Mouse (Mus musculus) intestine, postnatal 0 days (tissue): ENCODE measurements around the gene Kcnb1. TPM values are rescaled to one million over a fixed set of nuclear protein-coding genes. Genes with fewer than 3 reads are reported as not detected.

ENCODE experiments used
- ATAC-seq: fragments of 200-750 bp; cut with Nextera tagmentation; 2 replicates; pipeline ENCODE4 v1.8.0; 2017; ENCODE audit warnings: mild to moderate bottlenecking, moderate TSS enrichment, moderate library complexity
- H3K27ac ChIP-seq: fragments of 300-500 bp; sonication (generic); 2 replicates; pipeline ENCODE4 v1.5.1; 2014; ENCODE audit warnings: mild to moderate bottlenecking, low read depth, low read length, moderate library complexity
- H3K27me3 ChIP-seq: fragments of 300-500 bp; sonication (generic); replicated peaks from 2 replicates; pipeline ENCODE4 v1.6.1; 2014; ENCODE audit warnings: low read length, mixed read lengths; ENCODE audit not compliant: control insufficient read depth, insufficient read depth
- H3K36me3 ChIP-seq: fragments of 300-500 bp; sonication (generic); 2 replicates; pipeline ENCODE4 v1.6.1; 2014; ENCODE audit warnings: mild to moderate bottlenecking, moderate library complexity; ENCODE audit not compliant: control insufficient read depth, insufficient read depth
- H3K4me1 ChIP-seq: fragments of 300-500 bp; sonication (generic); replicated peaks from 2 replicates; pipeline ENCODE4 v1.6.1; 2014; ENCODE audit warnings: antibody characterized with exemption, low read length, mixed read lengths; ENCODE audit not compliant: control insufficient read depth, insufficient read depth
- H3K4me2 ChIP-seq: fragments of 300-500 bp; sonication (generic); replicated peaks from 2 replicates; pipeline ENCODE4 v1.6.1; 2014; ENCODE audit warnings: low read depth, mild to moderate bottlenecking, moderate library complexity
- H3K4me3 ChIP-seq: fragments of 300-500 bp; sonication (generic); 2 replicates; pipeline ENCODE4 v1.5.1; 2014; ENCODE audit warnings: low read depth, low read length
- H3K9ac ChIP-seq: fragments of 300-500 bp; sonication (generic); 2 replicates; pipeline ENCODE4 v1.6.1; 2014; ENCODE audit warnings: mild to moderate bottlenecking, low read depth, low read length
- H3K9me3 ChIP-seq: fragments of 300-500 bp; sonication (generic); 2 replicates; pipeline ENCODE4 v1.6.1; 2016; ENCODE audit warnings: mixed run types; ENCODE audit not compliant: control insufficient read depth
- CTCF ChIP-seq: sonication (generic); IDR thresholded peaks from 2 replicates; pipeline ENCODE4 v1.5.1; 2016; ENCODE audit warnings: low read depth, mild to moderate bottlenecking, control low read depth, antibody characterized with exemption, moderate library complexity
- WGBS: fragments of 180-500 bp; shearing (Covaris S2); extraction: QIAGEN DNeasy Blood & Tissue Kit; methylation state at CpG from one replicate; pipeline ENCODE4 v1.1.7; 2014; 5-methylcytosine and 5-hydroxymethylcytosine counted together
- polyA plus RNA-seq: library from polyadenylated mRNA; unstranded; fragments of >200 nt; fragmentation: Nextera tagmentation; extraction: Ambion mirVana; gene quantifications from 2 replicates; pipeline ENCODE4 v1.2.1, GENCODE M21; 2015

Kcnb1 gene
- polyA plus RNA-seq, 1 experiment from 2014 or later = 1.1 TPM

DNA sequence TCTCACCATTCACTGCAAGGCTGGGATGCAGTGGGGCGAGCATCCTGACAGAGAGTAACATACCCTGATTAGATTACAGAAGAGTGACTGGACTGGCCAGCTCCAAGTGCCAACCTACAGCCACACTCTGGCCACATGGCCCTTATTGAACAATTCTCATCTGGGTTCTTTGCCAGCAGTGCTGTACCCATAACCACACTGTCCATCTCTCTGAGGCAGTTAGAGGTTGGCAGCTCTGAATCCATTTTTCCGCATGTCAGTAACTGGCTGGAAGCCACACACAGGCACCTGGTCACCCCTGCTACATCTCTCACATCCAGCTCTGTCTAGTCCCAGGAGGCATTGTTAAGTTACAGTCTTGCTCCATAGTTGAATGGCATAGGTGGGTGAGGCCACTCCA, 46.0 kb downstream of the Kcnb1 start:
- no peak overlapping the region for H3K27ac ChIP-seq
- no peaks in the 10 kb centered on the region for H3K36me3 ChIP-seq
- H3K9ac ChIP-seq = no peak overlapping the region
- H3K4me1 ChIP-seq = no peaks in the 10 kb centered on the region
- no peaks in the 10 kb centered on the region for H3K9me3 ChIP-seq
- no peak overlapping the region for H3K4me2 ChIP-seq
- no peak overlapping the region for H3K4me3 ChIP-seq
- ATAC-seq = no peak
- no peak for TF ChIP-seq CTCF
- 65% methylated on average over 2 of the region's 2 CpGs for WGBS
- H3K27me3 ChIP-seq = no peaks in the 10 kb centered on the region

DNA sequence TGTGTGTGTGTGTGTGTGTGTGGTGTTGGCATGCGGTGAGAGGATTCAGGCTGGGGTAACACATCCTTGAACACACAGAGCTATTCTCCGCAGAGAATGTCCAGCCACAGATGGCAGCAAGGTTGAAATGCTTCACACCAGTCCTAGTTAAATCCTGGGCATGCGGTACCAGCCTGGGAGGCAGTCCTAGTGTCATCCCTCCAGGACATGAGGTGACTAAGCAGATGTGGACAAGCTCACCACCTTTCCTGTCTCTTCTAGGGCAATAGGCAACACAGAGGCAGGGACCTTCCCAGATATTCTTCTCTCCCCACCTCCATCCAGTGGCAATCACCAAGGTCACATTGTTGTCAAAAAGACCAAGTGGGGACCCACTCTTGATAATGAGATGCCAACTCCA, 47.7 kb downstream of the Kcnb1 start:
- no peaks in the 10 kb centered on the region for H3K9me3 ChIP-seq
- H3K4me1 ChIP-seq = no peaks in the 10 kb centered on the region
- no peak for ATAC-seq
- H3K4me2 ChIP-seq = no peak overlapping the region
- no peak overlapping the region for H3K27ac ChIP-seq
- H3K27me3 ChIP-seq = no peaks in the 10 kb centered on the region
- H3K36me3 ChIP-seq = no peaks in the 10 kb centered on the region
- 90% methylated on average over 3 of the region's 3 CpGs for WGBS
- no peak overlapping the region for H3K9ac ChIP-seq
- H3K4me3 ChIP-seq = no peak overlapping the region
- TF ChIP-seq CTCF = no peak

DNA sequence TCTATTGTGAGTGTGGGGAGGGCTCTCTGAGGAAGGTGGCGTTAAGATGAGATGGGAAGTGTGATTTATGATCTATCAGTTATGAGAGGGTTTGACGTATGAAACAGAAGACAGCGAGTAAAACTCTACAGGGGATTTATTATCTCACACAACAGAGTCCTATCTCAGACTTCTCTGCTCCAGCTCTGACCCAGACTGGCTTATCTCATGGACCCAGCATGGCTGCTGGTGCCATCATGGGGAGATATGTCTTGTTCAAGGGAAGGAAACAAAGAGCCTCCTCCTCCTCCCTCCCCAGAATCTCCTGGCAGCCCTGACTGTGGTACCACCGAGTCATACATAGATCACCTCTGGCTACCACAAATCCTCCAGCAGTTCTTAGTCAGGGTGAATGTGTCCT, 48.1 kb downstream of the Kcnb1 start:
- Histone ChIP-seq H3K36me3 (no peaks in the 10 kb centered on the region), H3K9me3 (no peaks in the 10 kb centered on the region), H3K4me3 (no peak overlapping the region), H3K27ac (no peak overlapping the region), H3K4me1 (no peaks in the 10 kb centered on the region), H3K27me3 (no peaks in the 10 kb centered on the region), H3K9ac (no peak overlapping the region), H3K4me2 (no peak overlapping the region)
- ATAC-seq = no peak
- 68% methylated on average over 4 of the region's 4 CpGs for WGBS
- TF ChIP-seq CTCF = no peak

DNA sequence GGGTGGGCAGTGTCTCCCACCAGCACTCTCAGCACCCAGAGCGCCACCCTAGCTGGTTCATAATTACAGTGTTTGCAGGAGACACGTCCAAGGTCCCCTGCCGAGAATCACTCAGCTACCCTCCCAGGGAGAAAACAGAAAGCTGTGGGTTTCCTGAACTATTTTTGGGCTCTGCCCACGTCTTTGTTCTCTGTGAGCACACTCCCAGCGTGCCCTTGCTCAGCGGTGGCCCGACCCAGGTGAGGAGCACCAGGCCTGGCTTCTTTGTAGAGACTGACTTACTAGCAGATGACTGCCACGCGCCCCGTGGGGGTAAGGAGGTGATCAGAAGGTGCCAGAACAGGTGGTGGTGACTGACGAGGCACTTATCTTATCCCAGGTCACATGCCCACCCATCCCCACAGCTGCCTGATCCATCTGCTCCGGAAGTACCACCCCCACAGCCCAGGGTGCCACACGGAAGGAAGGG, 50.1 kb downstream of the Kcnb1 start:
- Histone ChIP-seq H3K27me3 (no peaks in the 10 kb centered on the region), H3K4me3 (no peak overlapping the region), H3K27ac (no peak overlapping the region), H3K36me3 (no peaks in the 10 kb centered on the region), H3K9ac (no peak overlapping the region), H3K9me3 (no peaks in the 10 kb centered on the region), H3K4me2 (no peak overlapping the region), H3K4me1 (no peaks in the 10 kb centered on the region)
- no peak for ATAC-seq
- no peak for TF ChIP-seq CTCF
- 60% methylated on average over 13 of the region's 13 CpGs for WGBS

DNA sequence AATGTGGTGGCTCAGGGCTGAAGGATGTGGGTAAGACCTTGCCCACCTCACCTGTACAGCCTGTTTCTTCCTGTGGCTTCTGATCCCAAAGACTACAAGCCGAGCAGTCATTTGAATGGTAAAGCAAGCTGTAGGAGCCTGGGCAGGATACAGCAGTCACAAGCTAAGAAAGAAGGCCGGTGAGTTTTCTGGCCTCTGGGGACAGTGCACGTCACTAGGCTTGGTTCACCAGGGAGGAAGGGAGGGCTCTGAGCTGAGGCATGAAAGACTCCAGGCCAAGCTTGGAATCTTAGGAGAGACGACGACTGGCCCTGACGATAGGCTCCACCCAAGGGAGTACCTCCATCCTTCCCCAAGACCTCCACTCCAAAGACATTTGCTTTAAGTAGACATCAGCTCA, 51.3 kb downstream of the Kcnb1 start:
- Histone ChIP-seq H3K4me1 (no peaks in the 10 kb centered on the region), H3K9ac (no peak overlapping the region), H3K4me2 (no peak overlapping the region), H3K9me3 (no peaks in the 10 kb centered on the region), H3K27ac (no peak overlapping the region), H3K4me3 (no peak overlapping the region), H3K36me3 (no peaks in the 10 kb centered on the region), H3K27me3 (no peaks in the 10 kb centered on the region)
- whole genome bisulfite sequencing = 51% methylated on average over 6 of the region's 6 CpGs
- ATAC-seq = no peak
- TF ChIP-seq CTCF = no peak

DNA sequence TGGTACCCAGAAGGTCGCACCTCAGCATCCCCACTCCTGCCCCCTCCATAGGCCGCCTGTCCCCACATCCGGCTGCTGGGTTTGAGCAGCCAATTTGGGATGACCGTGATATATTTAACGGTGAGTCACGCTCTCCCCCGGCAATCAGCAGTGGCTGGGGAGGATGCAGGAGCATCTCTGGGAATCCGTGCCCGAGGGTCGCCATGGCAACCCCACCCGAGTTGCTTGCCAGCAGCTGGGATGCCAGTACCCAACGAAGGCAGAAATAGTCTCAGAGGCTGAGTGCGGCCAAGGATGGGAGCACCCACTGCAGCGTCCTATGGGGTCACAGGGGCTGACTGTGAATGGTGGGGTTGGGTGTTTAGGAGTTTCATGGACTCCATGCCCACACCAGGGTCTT, 53.0 kb downstream of the Kcnb1 start:
- Histone ChIP-seq H3K27me3 (no peaks in the 10 kb centered on the region), H3K4me1 (no peaks in the 10 kb centered on the region), H3K9ac (no peak overlapping the region), H3K27ac (no peak overlapping the region), H3K9me3 (no peaks in the 10 kb centered on the region), H3K4me2 (no peak overlapping the region), H3K36me3 (no peaks in the 10 kb centered on the region), H3K4me3 (no peak overlapping the region)
- no peak for ATAC-seq
- TF ChIP-seq CTCF = no peak
- 70% methylated on average over 14 of the region's 14 CpGs for WGBS

DNA sequence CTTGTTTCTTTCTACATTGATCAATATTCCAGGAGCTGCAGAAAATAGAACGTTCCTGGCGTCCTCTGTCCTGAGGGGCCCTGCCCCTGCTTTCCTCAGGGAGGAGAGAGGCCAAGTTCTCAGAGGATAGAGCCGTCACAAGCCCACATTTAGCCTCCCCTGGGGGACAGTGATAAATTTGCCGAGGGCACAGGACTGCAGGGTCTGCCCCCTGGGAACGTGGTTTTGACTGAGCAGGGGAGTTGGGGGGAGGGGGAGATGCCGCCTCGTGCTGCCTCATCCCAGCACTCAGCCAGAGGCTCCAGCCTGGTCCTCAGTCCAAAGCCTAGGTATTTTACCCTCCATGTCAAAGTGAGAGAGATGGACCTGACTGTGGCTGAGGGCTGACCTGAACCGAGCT, 57.9 kb downstream of the Kcnb1 start:
- no peak for TF ChIP-seq CTCF
- Histone ChIP-seq H3K9me3 (no peaks in the 10 kb centered on the region), H3K36me3 (no peaks in the 10 kb centered on the region), H3K4me1 (no peaks in the 10 kb centered on the region; the same call in 1 of the 2 replicates), H3K27me3 (no peaks in the 10 kb centered on the region), H3K27ac (no peak overlapping the region), H3K4me3 (no peak overlapping the region), H3K4me2 (no peak overlapping the region), H3K9ac (no peak overlapping the region)
- WGBS = 50% methylated on average over 8 of the region's 8 CpGs
- no peak for ATAC-seq
